Mouse (Mus musculus) megakaryocyte, embryonic 14.5 days (primary cell): ENCODE data around the gene Pirb.
"Not testable (repeated sequence)": the region's sequence is repeated elsewhere in the genome, so short reads cannot be mapped to it uniquely, and the experiment has no call there.

Experiments used
- FLI1 ChIP-seq: IDR thresholded peaks from 2 replicates; pipeline ENCODE4 v1.6.1; 2012; ENCODE audit warnings: low read length, inconsistent platforms, mixed read lengths
- GATA1 ChIP-seq: IDR thresholded peaks from 3 replicates; pipeline ENCODE4 v1.6.1; 2012; ENCODE audit warnings: mixed read lengths, low read length, inconsistent platforms, borderline replicate concordance

DNA sequence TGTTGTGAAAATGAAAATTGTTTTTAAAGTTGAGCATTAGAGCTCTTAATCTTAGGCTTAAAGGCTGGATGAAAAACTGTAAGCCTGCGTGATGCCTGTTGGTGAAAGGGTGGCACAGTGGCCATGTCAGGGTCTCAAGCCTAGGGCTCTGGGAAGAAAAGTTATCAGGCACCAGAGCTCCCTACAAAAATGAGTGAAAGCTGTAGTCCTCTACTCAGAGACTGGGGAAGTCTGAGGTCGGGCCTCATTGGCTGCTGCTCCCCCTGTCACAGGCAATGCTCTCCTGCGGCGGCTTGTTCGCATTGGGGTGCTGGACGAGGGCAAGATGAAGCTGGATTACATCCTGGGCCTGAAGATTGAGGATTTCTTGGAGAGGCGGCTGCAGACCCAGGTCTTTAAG lies 14.7 kb downstream of the Pirb start:
- TF ChIP-seq GATA1, FLI1: not testable (repeated sequence)
